Mouse (Mus musculus): ENCODE results near the gene Hormad2.

Gene Hormad2

GRCm38 (mm10) chr11:4440978-4441377, at the start of gene Hormad2:
TSS of gene Hormad2 (minus strand) at chr11:4441105.
- peak; percentile 5 for DNase-seq (ENCODE audit: low read depth, low spot score)

GRCm38 (mm10) chr11:4489207-4489606, 48.3 kb upstream of the Hormad2 start:
- DNase-seq (ENCODE audit: low read depth, low spot score), result no peak

- DNase-seq (ENCODE audit: low read depth, low spot score), result no peak
Observed at GRCm38 (mm10) chr11:4488798-4489197, 47.9 kb upstream of the Hormad2 start.

- no peak for DNase-seq (ENCODE audit: low read depth, low spot score)
Observed at GRCm38 (mm10) chr11:4488367-4488766, 47.5 kb upstream of the Hormad2 start.

GRCm38 (mm10) chr11:4487401-4487965, 46.6 kb upstream of the Hormad2 start:
- DNase-seq (ENCODE audit: low read depth, low spot score), result no peak

- no peak for DNase-seq (ENCODE audit: low read depth, low spot score)
Observed at GRCm38 (mm10) chr11:4484541-4484940, 43.6 kb upstream of the Hormad2 start.

- DNase-seq (ENCODE audit: low read depth, low spot score), result no peak
Observed at GRCm38 (mm10) chr11:4482641-4483040, 41.7 kb upstream of the Hormad2 start.

- DNase-seq (ENCODE audit: low read depth, low spot score), result no peak
Observed at GRCm38 (mm10) chr11:4476184-4476697, 35.3 kb upstream of the Hormad2 start.

- peak; percentile 26 for DNase-seq (ENCODE audit: low read depth, low spot score)
Observed at GRCm38 (mm10) chr11:4472464-4473179, 31.7 kb upstream of the Hormad2 start.

- DNase-seq (ENCODE audit: low read depth, low spot score), result no peak
Observed at GRCm38 (mm10) chr11:4471734-4472133, 30.8 kb upstream of the Hormad2 start.

GRCm38 (mm10) chr11:4471251-4471650, 30.3 kb upstream of the Hormad2 start:
- DNase-seq (ENCODE audit: low read depth, low spot score), result no peak

- DNase-seq (ENCODE audit: low read depth, low spot score), result no peak
Observed at GRCm38 (mm10) chr11:4469091-4469490, 28.2 kb upstream of the Hormad2 start.

GRCm38 (mm10) chr11:4467436-4467835, 26.5 kb upstream of the Hormad2 start:
- no peak for DNase-seq (ENCODE audit: low read depth, low spot score)

- no peak for DNase-seq (ENCODE audit: low read depth, low spot score)
Observed at GRCm38 (mm10) chr11:4466191-4466590, 25.3 kb upstream of the Hormad2 start.

GRCm38 (mm10) chr11:4464616-4465015, 23.7 kb upstream of the Hormad2 start:
- no peak for DNase-seq (ENCODE audit: low read depth, low spot score)

GRCm38 (mm10) chr11:4464186-4464585, 23.3 kb upstream of the Hormad2 start:
- no peak for DNase-seq (ENCODE audit: low read depth, low spot score)

- no peak for DNase-seq (ENCODE audit: low read depth, low spot score)
Observed at GRCm38 (mm10) chr11:4462868-4463267, 22.0 kb upstream of the Hormad2 start.

GRCm38 (mm10) chr11:4461154-4461553, 20.2 kb upstream of the Hormad2 start:
- peak; percentile 45 for DNase-seq (ENCODE audit: low read depth, low spot score)

GRCm38 (mm10) chr11:4460615-4461014, 19.7 kb upstream of the Hormad2 start:
- no peak for DNase-seq (ENCODE audit: low read depth, low spot score)

GRCm38 (mm10) chr11:4454895-4455535, 14.1 kb upstream of the Hormad2 start:
- DNase-seq (ENCODE audit: low read depth, low spot score), result no peak

- DNase-seq (ENCODE audit: low read depth, low spot score), result no peak
Observed at GRCm38 (mm10) chr11:4452467-4453184, 11.7 kb upstream of the Hormad2 start.

- DNase-seq (ENCODE audit: low read depth, low spot score), result peak; percentile 73
Observed at GRCm38 (mm10) chr11:4451116-4451515, 10.2 kb upstream of the Hormad2 start.

Data from mesoderm, embryonic 11.5 days (tissue).